Mouse (Mus musculus) stomach, embryonic 15.5 days (tissue): ENCODE measurements around the gene Tas2r108. TPM values are rescaled to one million over a fixed set of nuclear protein-coding genes. Genes with fewer than 3 reads are reported as not detected.
A peak's percentile ranks its signal among the peaks of the same experiment; 100 is the strongest.

ENCODE experiments used
- ATAC-seq: fragments of 200-750 bp; cut with Nextera tagmentation; 2 replicates; pipeline ENCODE4 v1.8.0; 2017; ENCODE audit warnings: low read depth, moderate number of reproducible peaks, moderate TSS enrichment; ENCODE audit not compliant: insufficient read depth, low FRiP score
- H3K27ac ChIP-seq: fragments of 300-500 bp; sonication (generic); 2 replicates; pipeline ENCODE4 v1.5.1; 2015; ENCODE audit warnings: mild to moderate bottlenecking, inconsistent platforms
- H3K27me3 ChIP-seq: fragments of 300-500 bp; sonication (generic); replicated peaks from 2 replicates; pipeline ENCODE4 v1.6.1; 2015; ENCODE audit warnings: inconsistent platforms
- H3K36me3 ChIP-seq: fragments of 300-500 bp; sonication (generic); 2 replicates; pipeline ENCODE4 v1.6.1; 2015; ENCODE audit warnings: inconsistent platforms
- H3K4me1 ChIP-seq: fragments of 300-500 bp; sonication (generic); 2 replicates; pipeline ENCODE4 v1.6.1; 2015; ENCODE audit warnings: inconsistent platforms
- H3K4me2 ChIP-seq: fragments of 300-500 bp; sonication (generic); 2 replicates; pipeline ENCODE4 v1.6.1; 2015; ENCODE audit warnings: mild to moderate bottlenecking, inconsistent platforms
- H3K4me3 ChIP-seq: fragments of 300-500 bp; sonication (generic); replicated peaks from 2 replicates; pipeline ENCODE4 v1.5.1; 2015; ENCODE audit warnings: inconsistent platforms
- H3K9ac ChIP-seq: fragments of 300-500 bp; sonication (generic); 2 replicates; pipeline ENCODE4 v1.6.1; 2015; ENCODE audit warnings: inconsistent platforms
- H3K9me3 ChIP-seq: fragments of 300-500 bp; sonication (generic); 2 replicates; pipeline ENCODE4 v1.6.1; 2016; ENCODE audit warnings: inconsistent platforms
- WGBS: fragments of 180-500 bp; shearing (Covaris S2); methylation state at CpG from one replicate; pipeline ENCODE4 v1.1.7; 2015; 5-methylcytosine and 5-hydroxymethylcytosine counted together
- polyA plus RNA-seq: library from polyadenylated mRNA; unstranded; fragments of >200 nt; fragmentation: Nextera tagmentation; extraction: Ambion mirVana; gene quantifications from 2 replicates; pipeline ENCODE4 v1.2.1, GENCODE M21; 2015

The Tas2r108 gene
- polyA plus RNA-seq = not detected in 2 replicates

DNA sequence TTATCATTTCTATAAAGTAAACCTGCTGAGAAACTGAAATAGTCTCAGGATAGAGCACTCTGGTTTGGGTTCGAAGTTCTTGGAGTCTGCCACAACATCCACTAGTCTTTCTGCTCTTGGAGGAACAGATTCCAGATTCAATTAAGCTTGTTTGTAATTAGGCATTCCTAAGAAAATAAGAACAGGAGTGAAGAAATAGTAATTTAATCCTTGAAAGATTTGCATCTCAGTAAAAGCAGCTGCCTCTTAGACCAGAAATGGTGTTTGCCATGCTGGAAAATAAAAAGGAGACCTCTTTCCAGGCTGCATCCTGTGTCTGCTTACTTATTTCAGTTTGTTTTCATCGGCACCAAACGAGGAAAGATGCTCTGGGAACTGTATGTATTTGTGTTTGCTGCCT, at the start of gene Tas2r108:
Gene Tas2r108, plus strand, starts transcription at position 301 of the 400 bp plus-strand sequence.
- no peaks in the 10 kb centered on the region for H3K4me1 ChIP-seq
- no peak for ATAC-seq

GRCm38 (mm10) chr6:40448626-40449025, 44.7 kb upstream of the Tas2r108 start:
- no peaks in the 10 kb centered on the region for H3K9me3 ChIP-seq

More for the DNA sequence above, at the start of gene Tas2r108:
- Histone ChIP-seq H3K4me2 (no peak within 1 kb of the TSS), H3K36me3 (no peaks in the 10 kb centered on the region), H3K27ac (no peak within 1 kb of the TSS), H3K27me3 (no peaks in the 10 kb centered on the region), H3K9me3 (no peaks in the 10 kb centered on the region), H3K4me3 (no peak within 1 kb of the TSS), H3K9ac (no peak within 1 kb of the TSS)
- WGBS = 88% methylated on average over 3 of the region's 3 CpGs

DNA sequence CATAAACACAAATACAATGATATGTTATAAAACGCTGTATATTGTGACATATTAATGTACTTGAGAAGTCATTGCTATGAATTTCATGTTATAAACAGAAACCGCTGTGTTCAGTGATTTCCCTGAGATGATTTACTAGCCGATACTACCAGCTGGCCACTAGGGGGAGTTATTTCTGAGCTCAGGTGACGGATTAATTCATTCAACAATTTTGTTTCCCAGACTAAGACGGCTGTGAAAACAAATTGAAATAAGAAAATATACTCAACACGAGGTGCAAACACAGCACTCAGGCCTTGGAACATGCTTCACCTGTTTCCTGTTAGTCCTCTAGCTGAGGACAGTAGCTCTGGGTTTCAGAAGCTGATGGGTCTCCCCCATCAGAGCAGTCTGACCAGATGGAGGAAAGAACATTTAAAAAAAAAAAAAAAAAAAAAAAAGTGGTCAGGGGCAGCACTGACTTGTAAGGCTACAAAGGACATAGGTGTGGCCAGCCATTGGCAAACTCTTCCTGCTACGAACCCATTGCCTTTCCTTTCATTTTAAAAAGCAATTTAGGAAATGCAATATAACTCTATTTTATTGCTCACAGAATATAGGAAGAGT, 38.8 kb upstream of the Tas2r108 start:
- Histone ChIP-seq H3K4me2 (no peak overlapping the region), H3K36me3 (no peaks in the 10 kb centered on the region), H3K27ac (no peak overlapping the region), H3K9me3 (no peaks in the 10 kb centered on the region), H3K27me3 (no peaks in the 10 kb centered on the region), H3K4me3 (no peak overlapping the region), H3K4me1 (no peaks in the 10 kb centered on the region), H3K9ac (no peak overlapping the region)
- WGBS = 23% methylated on average over 7 of the region's 7 CpGs
- no peak for ATAC-seq

More at GRCm38 (mm10) chr6:40448626-40449025, 44.7 kb upstream of the Tas2r108 start:
- Histone ChIP-seq H3K27me3 (no peaks in the 10 kb centered on the region), H3K4me1 (no peaks in the 10 kb centered on the region), H3K36me3 (no peaks in the 10 kb centered on the region), H3K9ac (no peak overlapping the region), H3K4me3 (no peak overlapping the region), H3K4me2 (no peak overlapping the region), H3K27ac (no peak overlapping the region)
- no peak for ATAC-seq

GRCm38 (mm10) chr6:40465710-40466109, 27.6 kb upstream of the Tas2r108 start:
- H3K4me1 ChIP-seq = no peaks in the 10 kb centered on the region
- H3K4me3 ChIP-seq = no peak overlapping the region
- no peaks in the 10 kb centered on the region for H3K27me3 ChIP-seq
- no peak overlapping the region for H3K4me2 ChIP-seq
- ATAC-seq = no peak
- WGBS = 45% methylated on average over 6 of the region's 6 CpGs
- H3K9me3 ChIP-seq = no peaks in the 10 kb centered on the region
- H3K9ac ChIP-seq = no peak overlapping the region
- no peaks in the 10 kb centered on the region for H3K36me3 ChIP-seq
- H3K27ac ChIP-seq = no peak overlapping the region

DNA sequence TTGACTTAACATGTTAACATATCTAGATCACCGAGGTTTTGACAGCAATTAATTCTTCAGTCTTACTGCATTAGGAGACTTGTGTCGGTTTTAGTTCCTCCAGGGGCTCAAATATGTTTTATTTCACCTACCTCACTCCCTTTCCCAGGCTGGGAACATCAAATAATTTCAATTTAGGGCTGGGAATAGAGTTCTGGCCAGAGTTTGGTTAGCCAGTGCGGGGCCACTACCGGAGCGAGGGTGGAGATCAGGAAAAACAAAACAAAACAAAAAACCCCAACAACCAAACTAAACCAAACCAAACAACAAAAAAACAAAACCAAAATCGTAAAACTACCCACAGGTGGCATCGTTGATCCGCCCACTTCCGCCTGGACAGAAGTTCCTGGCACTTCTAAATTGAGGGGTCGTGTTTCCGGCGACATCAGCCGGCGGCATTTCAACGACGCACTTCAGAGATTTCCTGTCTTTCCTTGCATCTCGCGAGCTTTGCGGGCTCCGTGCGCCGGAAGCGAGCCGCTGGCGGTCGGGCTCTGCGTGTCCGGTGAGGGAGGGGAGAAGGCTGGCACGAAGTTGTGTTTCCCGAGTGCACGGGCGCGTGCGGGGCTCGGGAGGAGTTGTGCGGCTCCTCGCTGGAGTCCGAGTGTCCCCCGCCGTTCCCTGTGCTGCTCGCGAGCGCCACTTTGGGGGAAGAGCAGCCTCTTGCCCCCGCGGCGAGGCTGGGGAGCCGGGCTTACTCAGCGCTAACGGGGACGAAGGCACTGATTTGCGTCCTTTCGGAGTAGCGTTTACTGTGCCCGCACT, 22.2 kb upstream of the Tas2r108 start, which contains the start of gene Ssbp1:
Gene Ssbp1, plus strand, starts transcription at position 437 of the 804 bp plus-strand sequence.
- H3K4me3 ChIP-seq = peak within 1 kb of the TSS; percentile 80
- H3K9me3 ChIP-seq = no peaks in the 10 kb centered on the region
- no peaks in the 10 kb centered on the region for H3K27me3 ChIP-seq
- under 1% methylated on average over 54 of the region's 54 CpGs for WGBS
- peak; percentile 96 for ATAC-seq
- H3K36me3 ChIP-seq = peaks cover 14% of the 10 kb centered on the region
- H3K4me1 ChIP-seq = peaks cover 3% of the 10 kb centered on the region; the same call in 1 of the 2 replicates
- H3K4me2 ChIP-seq = peak within 1 kb of the TSS; percentile 67
- H3K9ac ChIP-seq = peak within 1 kb of the TSS; percentile 85
- peak within 1 kb of the TSS; percentile 96 for H3K27ac ChIP-seq

GRCm38 (mm10) chr6:40471720-40472010, 21.7 kb upstream of the Tas2r108 start:
- Histone ChIP-seq H3K36me3 (peaks cover 17% of the 10 kb centered on the region), H3K27ac (peak overlapping the region; percentile 96), H3K4me1 (peaks cover 3% of the 10 kb centered on the region; the same call in 1 of the 2 replicates), H3K4me3 (peak overlapping the region; percentile 80), H3K4me2 (peak overlapping the region; percentile 67), H3K27me3 (no peaks in the 10 kb centered on the region), H3K9me3 (no peaks in the 10 kb centered on the region), H3K9ac (peak overlapping the region; percentile 85)
- WGBS = under 1% methylated on average over 7 of the region's 7 CpGs
- no peak for ATAC-seq

GRCm38 (mm10) chr6:40476132-40476531, 17.2 kb upstream of the Tas2r108 start:
- H3K36me3 ChIP-seq = peaks cover 31% of the 10 kb centered on the region
- H3K4me3 ChIP-seq = no peak overlapping the region
- no peak overlapping the region for H3K9ac ChIP-seq
- no peak for ATAC-seq
- WGBS = 89% methylated on average over 4 of the region's 4 CpGs
- no peaks in the 10 kb centered on the region for H3K27me3 ChIP-seq
- no peaks in the 10 kb centered on the region for H3K9me3 ChIP-seq
- H3K4me2 ChIP-seq = no peak overlapping the region
- peaks cover 3% of the 10 kb centered on the region; the same call in 1 of the 2 replicates for H3K4me1 ChIP-seq
- H3K27ac ChIP-seq = no peak overlapping the region

DNA sequence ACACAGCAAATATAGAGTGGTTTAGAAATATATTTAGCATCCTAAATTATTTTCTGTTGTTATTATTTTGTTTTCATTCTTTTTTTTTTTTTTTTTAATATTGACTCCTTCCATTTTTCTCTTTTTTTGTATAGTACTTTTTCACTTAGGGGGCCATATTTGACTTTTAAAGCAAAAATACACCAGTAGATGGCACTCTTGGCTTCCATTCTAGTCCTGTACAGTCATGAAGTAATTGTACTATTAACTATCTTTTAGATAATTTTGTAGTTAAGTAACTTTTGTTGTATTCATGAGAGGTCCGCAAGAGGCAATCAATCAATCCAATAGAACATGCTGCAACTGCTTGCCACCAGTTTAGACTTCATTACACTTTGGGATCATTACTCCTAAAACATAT, 13.6 kb upstream of the Tas2r108 start:
- no peak overlapping the region for H3K4me3 ChIP-seq
- peaks cover 50% of the 10 kb centered on the region for H3K36me3 ChIP-seq
- no peak overlapping the region for H3K4me2 ChIP-seq
- H3K9me3 ChIP-seq = no peaks in the 10 kb centered on the region
- WGBS = 55% methylated on average over 1 of the region's 1 CpGs
- H3K27ac ChIP-seq = no peak overlapping the region
- no peak overlapping the region for H3K9ac ChIP-seq
- no peaks in the 10 kb centered on the region for H3K4me1 ChIP-seq
- no peak for ATAC-seq
- no peaks in the 10 kb centered on the region for H3K27me3 ChIP-seq

- 87% methylated on average over 5 of the region's 5 CpGs for WGBS
These were observed 11.0 kb upstream of the Tas2r108 start for GRCm38 (mm10) chr6:40482318-40482717.

GRCm38 (mm10) chr6:40490933-40491332, 2.4 kb upstream of the Tas2r108 start, which contains the start of gene Tas2r137:
Gene Tas2r137, plus strand, starts transcription at chr6:40491233.
- no peak within 1 kb of the TSS for H3K27ac ChIP-seq
- no peaks in the 10 kb centered on the region for H3K9me3 ChIP-seq
- H3K4me3 ChIP-seq = no peak within 1 kb of the TSS
- H3K4me1 ChIP-seq = no peaks in the 10 kb centered on the region
- no peaks in the 10 kb centered on the region for H3K27me3 ChIP-seq
- H3K4me2 ChIP-seq = no peak within 1 kb of the TSS
- ATAC-seq = no peak
- no peaks in the 10 kb centered on the region for H3K36me3 ChIP-seq
- no peak within 1 kb of the TSS for H3K9ac ChIP-seq

More at GRCm38 (mm10) chr6:40482318-40482717, 11.0 kb upstream of the Tas2r108 start:
- no peak for ATAC-seq
- Histone ChIP-seq H3K4me3 (no peak overlapping the region), H3K4me2 (no peak overlapping the region), H3K27ac (no peak overlapping the region), H3K36me3 (peaks cover 32% of the 10 kb centered on the region), H3K4me1 (no peaks in the 10 kb centered on the region), H3K9me3 (no peaks in the 10 kb centered on the region), H3K27me3 (no peaks in the 10 kb centered on the region), H3K9ac (no peak overlapping the region)

DNA sequence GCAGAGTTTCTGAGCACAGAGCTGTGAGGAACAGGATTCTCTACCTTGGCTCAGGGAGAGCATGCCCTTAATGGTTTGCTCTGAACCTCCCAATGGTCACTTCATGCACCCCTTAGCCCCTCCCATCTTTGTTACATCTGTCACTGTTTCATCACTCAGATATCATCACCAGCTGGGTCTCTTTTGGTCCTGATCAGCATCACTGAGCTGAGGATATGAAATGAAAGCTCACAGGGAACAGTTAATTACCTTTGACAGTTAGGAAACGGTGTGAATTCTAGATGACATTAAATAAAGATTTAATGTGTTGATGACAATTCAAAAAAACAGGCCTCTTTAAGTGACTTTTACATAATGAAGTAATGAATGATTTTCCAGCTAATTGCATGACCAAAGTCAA, 26.1 kb downstream of the Tas2r108 start, which contains the start of gene Prss37:
Gene Prss37, minus strand, starts transcription at position 101 of the 400 bp plus-strand sequence.
- Histone ChIP-seq H3K4me2 (no peak within 1 kb of the TSS), H3K4me1 (no peaks in the 10 kb centered on the region), H3K27ac (no peak within 1 kb of the TSS), H3K9me3 (no peaks in the 10 kb centered on the region), H3K4me3 (no peak within 1 kb of the TSS), H3K9ac (no peak within 1 kb of the TSS), H3K27me3 (no peaks in the 10 kb centered on the region), H3K36me3 (no peaks in the 10 kb centered on the region)
- 71% methylated on average over 1 of the region's 1 CpGs for WGBS
- ATAC-seq = no peak
